Mouse (Mus musculus) liver, embryonic 16.5 days (tissue): ENCODE results near the gene Acoxl. TPM values are rescaled to one million over a fixed set of nuclear protein-coding genes. Genes with fewer than 3 reads are reported as not detected.
"Not testable (repeated sequence)": the region's sequence is repeated elsewhere in the genome, so short reads cannot be mapped to it uniquely, and the experiment has no call there.

ENCODE experiments used
- ATAC-seq: fragments of 200-750 bp; cut with Nextera tagmentation; 2 replicates; pipeline ENCODE4 v1.8.0; 2017; ENCODE audit warnings: low read depth, mild to moderate bottlenecking, moderate number of reproducible peaks, moderate library complexity
- H3K27ac ChIP-seq: fragments of 300-500 bp; sonication (generic); 2 replicates; pipeline ENCODE4 v1.5.1; 2014; ENCODE audit warnings: mild to moderate bottlenecking, low read length
- H3K27me3 ChIP-seq: fragments of 300-500 bp; sonication (generic); 2 replicates; pipeline ENCODE4 v1.6.1; 2014; ENCODE audit warnings: low read depth, low read length, mixed read lengths; ENCODE audit not compliant: control insufficient read depth, insufficient read depth
- H3K36me3 ChIP-seq: fragments of 300-500 bp; sonication (generic); 2 replicates; pipeline ENCODE4 v1.6.1; 2014; ENCODE audit warnings: mild to moderate bottlenecking; ENCODE audit not compliant: control insufficient read depth, insufficient read depth
- H3K4me1 ChIP-seq: fragments of 300-500 bp; sonication (generic); 2 replicates; pipeline ENCODE4 v1.6.1; 2014; ENCODE audit warnings: low read depth, low read length, mixed read lengths; ENCODE audit not compliant: control insufficient read depth
- H3K4me2 ChIP-seq: fragments of 300-500 bp; sonication (generic); 2 replicates; pipeline ENCODE4 v1.6.1; 2014; ENCODE audit warnings: low read depth, low read length, mixed read lengths
- H3K4me3 ChIP-seq: fragments of 300-500 bp; sonication (generic); 2 replicates; pipeline ENCODE4 v1.5.1; 2014; ENCODE audit warnings: low read depth, mild to moderate bottlenecking, low read length
- H3K9ac ChIP-seq: fragments of 300-500 bp; sonication (generic); 2 replicates; pipeline ENCODE4 v1.6.1; 2014; ENCODE audit warnings: low read depth, low read length
- H3K9me3 ChIP-seq: fragments of 300-500 bp; sonication (generic); replicated peaks from 2 replicates; pipeline ENCODE4 v1.6.1; 2016; ENCODE audit warnings: low read length; ENCODE audit not compliant: control insufficient read depth
- WGBS: fragments of 180-500 bp; shearing (Covaris S2); extraction: QIAGEN DNeasy Blood & Tissue Kit; methylation state at CpG from one replicate; pipeline ENCODE4 v1.1.7; 2014; ENCODE audit not compliant: insufficient replicate concordance; 5-methylcytosine and 5-hydroxymethylcytosine counted together
- polyA plus RNA-seq: library from polyadenylated mRNA; unstranded; fragments of >200 nt; fragmentation: Nextera tagmentation; extraction: Ambion mirVana; gene quantifications from 2 replicates; pipeline ENCODE4 v1.2.1, GENCODE M21; 2015

Acoxl gene
- polyA plus RNA-seq, 1 experiment from 2014 or later: 0.05 TPM

GRCm38 (mm10) chr2:128094196-128094595 lies 255.5 kb downstream of the Acoxl start:
- H3K9ac ChIP-seq: no peak overlapping the region
- 42% methylated on average over 5 of the region's 5 CpGs for WGBS
- H3K36me3 ChIP-seq: no peaks in the 10 kb centered on the region
- H3K27ac ChIP-seq: no peak overlapping the region
- H3K9me3 ChIP-seq: no peaks in the 10 kb centered on the region
- H3K4me1 ChIP-seq: no peaks in the 10 kb centered on the region; the same call in 1 of the 2 replicates
- no peak overlapping the region for H3K4me2 ChIP-seq
- no peak overlapping the region for H3K4me3 ChIP-seq
- no peak for ATAC-seq
- no peaks in the 10 kb centered on the region for H3K27me3 ChIP-seq

GRCm38 (mm10) chr2:128094602-128095001 lies 255.9 kb downstream of the Acoxl start:
- 38% methylated on average over 2 of the region's 2 CpGs for WGBS
- H3K27ac ChIP-seq: no peak overlapping the region
- no peak overlapping the region for H3K4me3 ChIP-seq
- no peaks in the 10 kb centered on the region for H3K36me3 ChIP-seq
- H3K4me1 ChIP-seq: no peaks in the 10 kb centered on the region; the same call in 1 of the 2 replicates
- H3K9me3 ChIP-seq: no peaks in the 10 kb centered on the region
- H3K4me2 ChIP-seq: no peak overlapping the region
- H3K27me3 ChIP-seq: no peaks in the 10 kb centered on the region
- no peak overlapping the region for H3K9ac ChIP-seq
- no peak for ATAC-seq

- 48% methylated on average over 1 of the region's 1 CpGs for WGBS
- Histone ChIP-seq H3K4me2 (no peak overlapping the region), H3K9ac (no peak overlapping the region), H3K36me3 (no peaks in the 10 kb centered on the region), H3K9me3 (no peaks in the 10 kb centered on the region), H3K27me3 (no peaks in the 10 kb centered on the region), H3K27ac (no peak overlapping the region), H3K4me3 (no peak overlapping the region), H3K4me1 (no peaks in the 10 kb centered on the region; the same call in 1 of the 2 replicates)
- ATAC-seq: no peak
These were observed 256.6 kb downstream of the Acoxl start for GRCm38 (mm10) chr2:128095270-128095669.

GRCm38 (mm10) chr2:128096070-128096469 lies 257.4 kb downstream of the Acoxl start:
- no peak overlapping the region for H3K4me3 ChIP-seq
- H3K9ac ChIP-seq: no peak overlapping the region
- WGBS: 45% methylated on average over 1 of the region's 1 CpGs
- no peaks in the 10 kb centered on the region for H3K36me3 ChIP-seq
- no peak for ATAC-seq
- no peaks in the 10 kb centered on the region for H3K27me3 ChIP-seq
- H3K4me1 ChIP-seq: no peaks in the 10 kb centered on the region; the same call in 1 of the 2 replicates
- H3K9me3 ChIP-seq: no peaks in the 10 kb centered on the region
- H3K4me2 ChIP-seq: no peak overlapping the region
- H3K27ac ChIP-seq: no peak overlapping the region

- not testable (repeated sequence) for H3K36me3 ChIP-seq, H3K9me3 ChIP-seq, ATAC-seq, H3K27ac ChIP-seq, H3K4me2 ChIP-seq, H3K4me1 ChIP-seq, H3K9ac ChIP-seq, H3K4me3 ChIP-seq, H3K27me3 ChIP-seq
- 74% methylated on average over 4 of the region's 5 CpGs for WGBS
These were observed 259.4 kb downstream of the Acoxl start for GRCm38 (mm10) chr2:128098118-128098517.

- no peak overlapping the region for H3K27ac ChIP-seq
- WGBS: 83% methylated on average over 9 of the region's 9 CpGs
- no peak overlapping the region for H3K9ac ChIP-seq
- no peaks in the 10 kb centered on the region for H3K27me3 ChIP-seq
- no peaks in the 10 kb centered on the region for H3K9me3 ChIP-seq
- no peaks in the 10 kb centered on the region for H3K36me3 ChIP-seq
- no peak overlapping the region for H3K4me3 ChIP-seq
- no peaks in the 10 kb centered on the region for H3K4me1 ChIP-seq
- no peak for ATAC-seq
- no peak overlapping the region for H3K4me2 ChIP-seq
These were observed 263.4 kb downstream of the Acoxl start for GRCm38 (mm10) chr2:128102086-128102485.

GRCm38 (mm10) chr2:128104815-128105214 lies 266.1 kb downstream of the Acoxl start:
- Histone ChIP-seq H3K4me1 (no peaks in the 10 kb centered on the region), H3K4me2 (no peak overlapping the region), H3K4me3 (no peak overlapping the region), H3K9me3 (no peaks in the 10 kb centered on the region; the same call in 1 of the 2 replicates), H3K27me3 (no peaks in the 10 kb centered on the region), H3K36me3 (no peaks in the 10 kb centered on the region), H3K9ac (no peak overlapping the region), H3K27ac (no peak overlapping the region)
- WGBS: 51% methylated on average over 5 of the region's 5 CpGs
- no peak for ATAC-seq

- H3K9ac ChIP-seq: no peak overlapping the region
- H3K27me3 ChIP-seq: no peaks in the 10 kb centered on the region
- no peak overlapping the region for H3K4me3 ChIP-seq
- ATAC-seq: no peak
- H3K9me3 ChIP-seq: no peaks in the 10 kb centered on the region; the same call in 1 of the 2 replicates
- no peak overlapping the region for H3K4me2 ChIP-seq
- no peaks in the 10 kb centered on the region for H3K4me1 ChIP-seq
- H3K27ac ChIP-seq: no peak overlapping the region
- no peaks in the 10 kb centered on the region for H3K36me3 ChIP-seq
- 62% methylated on average over 11 of the region's 11 CpGs for whole genome bisulfite sequencing
These were observed 267.0 kb downstream of the Acoxl start for GRCm38 (mm10) chr2:128105651-128106050.

- no peak overlapping the region for H3K9ac ChIP-seq
- no peak overlapping the region for H3K4me3 ChIP-seq
- H3K27ac ChIP-seq: no peak overlapping the region
- 49% methylated on average over 9 of the region's 9 CpGs for WGBS
- H3K4me2 ChIP-seq: no peak overlapping the region
- H3K27me3 ChIP-seq: no peaks in the 10 kb centered on the region
- no peaks in the 10 kb centered on the region; the same call in 1 of the 2 replicates for H3K9me3 ChIP-seq
- no peaks in the 10 kb centered on the region for H3K4me1 ChIP-seq
- no peaks in the 10 kb centered on the region for H3K36me3 ChIP-seq
- no peak for ATAC-seq
These were observed 272.9 kb downstream of the Acoxl start for GRCm38 (mm10) chr2:128111537-128111936.
